Mouse (Mus musculus) small intestine, adult 2 months (tissue): ENCODE measurements around the gene Tifa.

ENCODE experiments used
- CTCF ChIP-seq: fragments of 200-500 bp; IDR thresholded peaks from 2 replicates; pipeline ENCODE4 v1.5.1; 2012; ENCODE audit warnings: low read depth, mild to moderate bottlenecking, control low read depth, inconsistent platforms, low read length, moderate library complexity, mixed read lengths; ENCODE audit not compliant: insufficient replicate concordance, insufficient read length; ENCODE audit errors: extremely low read depth
- POLR2A ChIP-seq: fragments of 200-500 bp; IDR thresholded peaks from 2 replicates; pipeline ENCODE4 v1.6.1; 2012; ENCODE audit warnings: low read depth, mild to moderate bottlenecking, control low read depth, inconsistent platforms, low read length, moderate library complexity

DNA sequence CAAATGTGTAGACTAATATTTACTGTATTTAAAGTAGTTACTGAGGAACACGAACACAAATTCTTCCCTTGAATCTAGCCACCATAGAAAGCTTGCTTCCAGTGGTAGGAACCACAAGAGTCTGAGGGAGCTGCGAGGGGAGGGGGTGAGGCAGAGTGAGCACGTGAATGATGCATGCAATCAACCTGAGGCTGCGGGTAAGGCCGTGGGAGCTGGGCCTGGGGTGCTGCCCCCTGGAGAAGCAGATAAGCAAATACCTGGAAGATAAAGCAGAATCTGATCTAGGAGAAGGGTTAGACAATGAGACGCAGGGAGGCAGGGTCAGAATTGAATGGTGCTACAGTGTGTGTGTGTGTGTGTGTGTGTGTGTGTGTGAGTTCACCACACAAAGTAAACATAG is 41.5 kb downstream of the Tifa start:
- no peak for TF ChIP-seq CTCF
- TF ChIP-seq POLR2A = no peak
